Mouse (Mus musculus) gastrocnemius, adult 8-10 months (tissue): Measurements from ENCODE around the gene Stk25. TPM values are rescaled to one million over a fixed set of nuclear protein-coding genes. Genes with fewer than 3 reads are reported as not detected.
A peak's percentile ranks its signal among the peaks of the same experiment; 100 is the strongest.

Source experiments
- DNase-seq, 2 experiments: peaks; one replicate each; pipeline ENCODE4 v3.0.0; 2022; ENCODE audit warnings: low spot score in 2 of 2
- total RNA-seq, 4 experiments: library from RNA; stranded (reverse); gene quantifications; 2 replicates each; pipeline ENCODE4 v1.2.4; 2022

The Stk25 gene
- total RNA-seq, 4 experiments from 2014 or later: 89.9 to 104 (median 96.5) TPM

- no peak for DNase-seq
Observed at GRCm38 (mm10) chr1:93669941-93670340, 11.5 kb upstream of the Stk25 start.

GRCm38 (mm10) chr1:93668791-93669548 lies 10.5 kb upstream of the Stk25 start:
- peak; percentile 36 to 64 for DNase-seq

GRCm38 (mm10) chr1:93667760-93668400 lies 9.4 kb upstream of the Stk25 start:
- DNase-seq: no peak

GRCm38 (mm10) chr1:93657025-93657360 lies 1.5 kb downstream of the Stk25 start:
- no peak for DNase-seq

GRCm38 (mm10) chr1:93656325-93657024 lies 2.0 kb downstream of the Stk25 start:
- DNase-seq: no peak

GRCm38 (mm10) chr1:93654798-93655197 lies 3.7 kb downstream of the Stk25 start:
- DNase-seq: no peak

- DNase-seq: no peak
Observed at GRCm38 (mm10) chr1:93654275-93654674, 4.2 kb downstream of the Stk25 start.

GRCm38 (mm10) chr1:93649604-93650172 lies 8.8 kb downstream of the Stk25 start:
- DNase-seq: no peak

- DNase-seq: no peak
Observed at GRCm38 (mm10) chr1:93642692-93643091, 15.8 kb downstream of the Stk25 start.

GRCm38 (mm10) chr1:93641978-93642377 lies 16.5 kb downstream of the Stk25 start:
- no peak for DNase-seq

GRCm38 (mm10) chr1:93636211-93636897 lies 22.1 kb downstream of the Stk25 start:
- DNase-seq: no peak

GRCm38 (mm10) chr1:93635580-93636192 lies 22.8 kb downstream of the Stk25 start:
- peak; percentile 98 to 99 for DNase-seq

GRCm38 (mm10) chr1:93635091-93635579 lies 23.3 kb downstream of the Stk25 start:
- peak in 1 of 2 experiments; percentile 43 for DNase-seq

GRCm38 (mm10) chr1:93634481-93634891 lies 24.0 kb downstream of the Stk25 start:
- DNase-seq: peak in 1 of 2 experiments; percentile 9

GRCm38 (mm10) chr1:93632723-93633122 lies 25.7 kb downstream of the Stk25 start:
- DNase-seq: no peak

GRCm38 (mm10) chr1:93630796-93631195 lies 27.7 kb downstream of the Stk25 start:
- DNase-seq: no peak

- DNase-seq: no peak
Observed at GRCm38 (mm10) chr1:93624502-93624901, 34.0 kb downstream of the Stk25 start.

GRCm38 (mm10) chr1:93618948-93619347 lies 39.5 kb downstream of the Stk25 start:
- no peak for DNase-seq

GRCm38 (mm10) chr1:93618059-93618748 lies 40.3 kb downstream of the Stk25 start:
- no peak for DNase-seq

GRCm38 (mm10) chr1:93609762-93610161 lies 48.7 kb downstream of the Stk25 start:
- no peak for DNase-seq
